Mouse (Mus musculus) ES-E14 (cell line): ENCODE measurements around the gene Cacna1d. TPM values are rescaled to one million over a fixed set of nuclear protein-coding genes. Genes with fewer than 3 reads are reported as not detected.

Experiments
- DNase-seq: peaks from one replicate; pipeline ENCODE4 v3.0.0-alpha.2; 2013; ENCODE audit warnings: low read depth, low spot score
- H3K27ac ChIP-seq: 2 replicates; pipeline ENCODE4 v1.5.1; 2012; ENCODE audit warnings: low read depth, mild to moderate bottlenecking, low read length, moderate library complexity, mixed read lengths; ENCODE audit not compliant: poor library complexity, insufficient read depth, severe bottlenecking
- H3K36me3 ChIP-seq: 2 replicates; pipeline ENCODE4 v1.6.1; 2012; ENCODE audit warnings: mild to moderate bottlenecking, low read length, moderate library complexity, mixed read lengths; ENCODE audit not compliant: control insufficient read depth, poor library complexity, insufficient read depth, severe bottlenecking
- H3K4me1 ChIP-seq, 2 experiments: fragments of 150-350 bp in 1 of 2; sonication (generic) in 1 of 2; 2 replicates each; pipeline ENCODE4 v1.6.1; 2012; ENCODE audit warnings: low read length in 2 of 2, mild to moderate bottlenecking in 1 of 2, mixed read lengths in 1 of 2; ENCODE audit not compliant: control insufficient read depth in 2 of 2, insufficient read depth in 2 of 2, poor library complexity in 1 of 2
- H3K4me3 ChIP-seq, 2 experiments: fragments of 150-350 bp in 1 of 2; sonication (generic) in 1 of 2; 2 replicates each; pipeline ENCODE4 v1.5.1; 2012; ENCODE audit warnings: low read length in 2 of 2, low read depth in 1 of 2, mild to moderate bottlenecking in 1 of 2, mixed read lengths in 1 of 2; ENCODE audit not compliant: insufficient read depth in 1 of 2, poor library complexity in 1 of 2, severe bottlenecking in 1 of 2
- H3K9ac ChIP-seq: 2 replicates; pipeline ENCODE4 v1.6.1; 2012; ENCODE audit warnings: low read depth, mild to moderate bottlenecking, low read length, mixed read lengths; ENCODE audit not compliant: poor library complexity, insufficient read depth, severe bottlenecking
- H3K9me3 ChIP-seq: fragments of 150-350 bp; sonication (generic); 2 replicates; pipeline ENCODE4 v1.6.1; 2012; ENCODE audit warnings: low read depth, mild to moderate bottlenecking, low read length; ENCODE audit not compliant: control insufficient read depth, insufficient read depth
- CHD2 ChIP-seq: IDR thresholded peaks from 2 replicates; pipeline ENCODE4 v1.6.1; 2014; ENCODE audit warnings: mild to moderate bottlenecking, low read depth, low read length, inconsistent platforms
- HCFC1 ChIP-seq: IDR thresholded peaks from 2 replicates; pipeline ENCODE4 v1.6.1; 2012; ENCODE audit warnings: low read length, inconsistent platforms, borderline replicate concordance; ENCODE audit not compliant: insufficient read depth
- MAFK ChIP-seq: IDR thresholded peaks from 2 replicates; pipeline ENCODE4 v1.6.1; 2014; ENCODE audit warnings: mild to moderate bottlenecking, low read depth, low read length, inconsistent platforms; ENCODE audit not compliant: insufficient read depth
- ZC3H11A ChIP-seq: IDR thresholded peaks from 2 replicates; pipeline ENCODE4 v1.6.1; 2012; ENCODE audit warnings: low read depth, mild to moderate bottlenecking, inconsistent platforms, low read length, borderline replicate concordance
- ZNF384 ChIP-seq: IDR thresholded peaks from 2 replicates; pipeline ENCODE4 v1.6.1; 2012; ENCODE audit warnings: low read depth, low read length, inconsistent platforms
- in situ Hi-C, 2 experiments: fragments of 600-800 bp; cut with MboI; formaldehyde crosslinking; loops; one replicate each; pipeline ENCODE4 v1.15.1; 2025; ENCODE audit warnings: low sequenced_read_pairs in 2 of 2, inconsistent platforms in 1 of 2; ENCODE audit not compliant: unreplicated experiment in 2 of 2
- total RNA-seq: library from RNA; depleted of rRNA; stranded (reverse); fragments of 300-350 nt; gene quantifications from 2 replicates; pipeline ENCODE4 v1.2.3, GENCODE M21; 2012

The Cacna1d gene
- total RNA-seq, 1 experiment, result 0.36 TPM

- H3K4me1 ChIP-seq, result no peaks in the 10 kb centered on the region
- TF ChIP-seq MAFK (no peak), ZC3H11A (no peak), HCFC1 (no peak), ZNF384 (no peak), CHD2 (no peak)
- no peaks in the 10 kb centered on the region for H3K9me3 ChIP-seq
- no peak overlapping the region for H3K4me3 ChIP-seq
- H3K36me3 ChIP-seq, result no peaks in the 10 kb centered on the region
- DNase-seq, result no peak
- no peak overlapping the region for H3K9ac ChIP-seq
- in situ Hi-C loops, result no loop called here
- no peak overlapping the region for H3K27ac ChIP-seq
Measured at GRCm38 (mm10) chr14:30242818-30243205, 248.4 kb downstream of the Cacna1d start.

DNA sequence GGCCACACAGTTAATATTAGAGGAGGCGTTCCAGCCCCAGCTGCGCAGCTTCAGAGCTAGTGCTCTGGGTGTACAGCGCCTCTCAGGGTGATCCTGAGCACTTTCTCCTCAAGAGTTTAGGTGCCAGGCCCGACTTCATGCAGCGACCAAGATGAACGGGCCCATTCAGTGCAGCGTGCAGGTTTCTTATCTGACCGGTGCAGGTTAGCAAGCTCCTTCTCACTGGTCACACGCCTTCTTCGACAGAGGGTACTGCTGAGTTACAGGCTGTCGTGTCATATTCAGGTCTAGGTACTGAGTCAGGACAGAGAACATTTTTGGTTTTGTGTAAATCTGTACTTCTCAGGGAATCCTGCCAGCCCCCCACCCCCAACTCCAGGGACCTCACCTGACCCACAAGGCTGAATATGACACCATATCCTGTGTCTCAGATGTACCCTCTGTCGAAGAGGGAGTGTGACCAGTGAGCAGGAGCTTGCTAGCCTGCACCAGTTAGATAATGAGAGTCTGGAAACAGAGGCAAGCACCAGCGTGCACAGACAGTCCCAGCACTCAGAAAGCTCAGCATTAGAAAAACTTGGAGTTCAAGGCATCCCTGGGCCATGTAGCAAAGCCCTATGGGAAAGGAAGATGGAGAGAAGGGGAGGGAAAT is 249.0 kb downstream of the Cacna1d start:
- Histone ChIP-seq H3K4me1 (no peaks in the 10 kb centered on the region), H3K9me3 (no peaks in the 10 kb centered on the region), H3K4me3 (no peak overlapping the region), H3K36me3 (no peaks in the 10 kb centered on the region), H3K9ac (no peak overlapping the region), H3K27ac (no peak overlapping the region)
- DNase-seq, result no peak
- in situ Hi-C loops, result no loop called here
- TF ChIP-seq HCFC1 (no peak), ZC3H11A (no peak), ZNF384 (no peak), CHD2 (no peak), MAFK (no peak)

- H3K9ac ChIP-seq, result no peak overlapping the region
- TF ChIP-seq ZC3H11A (no peak), MAFK (no peak), CHD2 (no peak), ZNF384 (no peak), HCFC1 (no peak)
- H3K36me3 ChIP-seq, result no peaks in the 10 kb centered on the region
- H3K9me3 ChIP-seq, result no peaks in the 10 kb centered on the region
- DNase-seq, result no peak
- H3K27ac ChIP-seq, result no peak overlapping the region
- H3K4me3 ChIP-seq, result no peak overlapping the region
- in situ Hi-C loops, result no loop called here
- no peaks in the 10 kb centered on the region for H3K4me1 ChIP-seq
Measured at GRCm38 (mm10) chr14:30240916-30241515, 250.2 kb downstream of the Cacna1d start.

DNA sequence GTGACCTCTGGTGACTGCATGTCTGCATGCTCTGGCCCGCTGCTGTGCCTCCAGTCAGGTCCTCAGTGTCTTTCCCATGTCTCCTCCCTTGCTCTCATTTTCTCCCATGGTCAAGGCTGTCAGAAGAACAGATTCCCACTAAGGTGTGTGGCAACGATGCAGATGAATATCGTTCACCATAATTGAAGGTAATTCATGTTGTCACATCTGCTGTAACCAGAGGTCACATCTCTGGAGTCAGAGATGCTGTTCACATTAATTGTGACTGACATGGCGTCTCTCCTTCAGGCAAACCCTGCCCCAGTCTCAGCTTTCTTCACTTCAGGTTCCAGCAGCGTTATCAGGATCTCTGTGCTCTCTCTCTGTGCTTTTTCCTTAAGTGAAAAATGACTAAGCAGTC is 252.4 kb downstream of the Cacna1d start:
- in situ Hi-C loops, result no loop called here
- H3K9ac ChIP-seq, result no peak overlapping the region
- no peaks in the 10 kb centered on the region for H3K36me3 ChIP-seq
- no peak overlapping the region for H3K4me3 ChIP-seq
- H3K9me3 ChIP-seq, result no peaks in the 10 kb centered on the region
- H3K4me1 ChIP-seq, result no peaks in the 10 kb centered on the region
- no peak for TF ChIP-seq MAFK
- no peak for TF ChIP-seq HCFC1
- no peak for TF ChIP-seq ZC3H11A
- no peak for TF ChIP-seq ZNF384
- no peak for TF ChIP-seq CHD2
- DNase-seq, result no peak
- H3K27ac ChIP-seq, result no peak overlapping the region

DNA sequence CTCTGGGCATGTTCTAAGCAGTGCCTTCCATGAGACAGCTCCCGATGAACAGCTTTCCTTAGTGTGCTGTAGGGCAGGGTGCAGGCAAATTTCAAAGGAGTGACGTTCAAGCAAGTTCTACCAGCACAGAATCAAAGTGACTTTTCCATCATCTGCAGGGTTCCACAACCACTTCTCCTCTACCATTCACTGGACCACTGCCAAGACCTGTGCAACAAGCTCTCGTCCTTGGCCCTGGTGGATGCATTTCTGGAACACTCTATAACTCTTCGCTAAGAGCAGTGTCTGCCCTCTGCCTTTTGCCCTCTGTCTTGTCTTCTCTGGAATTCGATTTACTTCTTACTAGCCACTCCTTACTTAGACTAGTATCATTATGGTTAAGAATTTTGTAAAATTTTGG is 266.1 kb downstream of the Cacna1d start:
- H3K36me3 ChIP-seq, result no peaks in the 10 kb centered on the region
- H3K9ac ChIP-seq, result no peak overlapping the region
- no peaks in the 10 kb centered on the region for H3K4me1 ChIP-seq
- DNase-seq, result no peak
- in situ Hi-C loops, result no loop called here
- no peak overlapping the region for H3K4me3 ChIP-seq
- TF ChIP-seq MAFK (no peak), ZC3H11A (no peak), HCFC1 (no peak), CHD2 (no peak), ZNF384 (no peak)
- no peak overlapping the region for H3K27ac ChIP-seq
- no peaks in the 10 kb centered on the region for H3K9me3 ChIP-seq
